Mouse (Mus musculus) embryonic fibroblast, embryonic 13.5 days (primary cell): ENCODE results near the gene Abhd6.

Experiments used
- CTCF ChIP-seq: IDR thresholded peaks from 2 replicates; pipeline ENCODE4 v1.5.1; 2011; ENCODE audit warnings: mild to moderate bottlenecking, control low read depth, low read length, moderate library complexity, borderline replicate concordance; ENCODE audit not compliant: insufficient read depth
- POLR2A ChIP-seq: IDR thresholded peaks from 2 replicates; pipeline ENCODE4 v1.6.1; 2011; ENCODE audit warnings: low read depth, mild to moderate bottlenecking, control low read depth, low read length, moderate library complexity

DNA sequence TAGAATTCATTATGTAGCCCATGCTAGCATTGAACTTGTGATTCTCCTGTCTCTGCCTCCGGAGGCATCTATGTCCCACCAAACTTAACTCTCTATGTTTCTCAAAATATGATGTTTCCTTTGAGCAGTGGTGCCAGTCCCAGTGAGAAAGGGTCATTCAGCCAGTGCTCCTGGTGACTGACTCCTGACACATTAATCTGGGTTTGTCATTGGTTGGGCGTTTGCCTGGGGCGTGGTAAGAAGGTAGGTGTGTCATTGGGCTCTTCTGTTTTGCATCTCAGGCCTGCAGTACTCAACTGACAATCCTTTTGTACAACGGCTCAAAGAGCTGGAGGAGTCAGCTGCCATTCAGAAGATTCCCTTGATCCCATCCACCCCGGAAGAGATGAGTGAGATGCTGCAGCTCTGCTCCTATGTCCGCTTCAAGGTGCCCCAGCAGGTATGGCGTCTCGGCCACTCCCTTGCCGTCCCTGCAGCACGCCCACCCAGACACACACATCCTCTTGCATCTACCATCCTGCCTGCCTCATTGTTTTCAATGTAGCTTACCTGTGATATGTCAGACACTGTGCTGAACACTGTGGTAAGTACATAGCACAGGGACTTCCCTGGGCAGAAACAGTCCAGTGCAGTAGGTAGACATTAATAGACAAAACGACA lies 42.6 kb downstream of the Abhd6 start:
- TF ChIP-seq POLR2A (no peak), CTCF (no peak)
